Mouse (Mus musculus) kidney, adult 2 months (tissue): ENCODE measurements around the gene Nptx1. TPM values are rescaled to one million over a fixed set of nuclear protein-coding genes. Genes with fewer than 3 reads are reported as not detected.

ENCODE experiments used
- DNase-seq: peaks from one replicate; pipeline ENCODE4 v3.0.0; 2021
- H3K27ac ChIP-seq: fragments of 200-500 bp; 2 replicates; pipeline ENCODE4 v1.5.1; 2012; ENCODE audit warnings: low read depth, low read length, control low read depth, inconsistent platforms; ENCODE audit not compliant: insufficient read depth
- H3K27me3 ChIP-seq: fragments of 200-500 bp; replicated peaks from 2 replicates; pipeline ENCODE4 v1.6.1; 2012; ENCODE audit warnings: mild to moderate bottlenecking, moderate library complexity, low read length, inconsistent platforms; ENCODE audit not compliant: control insufficient read depth, insufficient read depth
- H3K36me3 ChIP-seq: fragments of 200-500 bp; 2 replicates; pipeline ENCODE4 v1.6.1; 2012; ENCODE audit warnings: mild to moderate bottlenecking, moderate library complexity, low read length, inconsistent platforms; ENCODE audit not compliant: control insufficient read depth, insufficient read depth
- H3K4me1 ChIP-seq: fragments of 200-500 bp; 2 replicates; pipeline ENCODE4 v1.6.1; 2011; ENCODE audit warnings: low read length; ENCODE audit not compliant: control insufficient read depth, insufficient read depth
- H3K4me3 ChIP-seq: fragments of 200-500 bp; 2 replicates; pipeline ENCODE4 v1.5.1; 2011; ENCODE audit warnings: mild to moderate bottlenecking, low read depth, low read length, control low read depth; ENCODE audit not compliant: insufficient read depth
- CTCF ChIP-seq: fragments of 200-500 bp; conservative IDR thresholded peaks from 2 replicates; pipeline ENCODE4 v1.5.1; 2011; ENCODE audit warnings: low read depth, mild to moderate bottlenecking, control low read depth, low read length, moderate library complexity, mixed read lengths; ENCODE audit not compliant: insufficient read depth, insufficient read length
- POLR2A ChIP-seq: fragments of 200-500 bp; IDR thresholded peaks from one replicate; pipeline ENCODE4 v1.6.1; 2011; ENCODE audit warnings: low read depth, low read length, control low read depth
- WGBS: fragments of 180-500 bp; shearing (Covaris S2); methylation state at CpG from one replicate; pipeline ENCODE4 v1.1.7; 2018; 5-methylcytosine and 5-hydroxymethylcytosine counted together
- polyA plus RNA-seq: library from polyadenylated mRNA; depleted of rRNA; stranded (reverse); fragments of >200 nt; gene quantifications from 2 replicates; pipeline ENCODE4 v1.2.3, GENCODE M21; 2012; rRNA removed

Nptx1 gene
- polyA plus RNA-seq: 0.08 and 0.10 TPM in 2 replicates

DNA sequence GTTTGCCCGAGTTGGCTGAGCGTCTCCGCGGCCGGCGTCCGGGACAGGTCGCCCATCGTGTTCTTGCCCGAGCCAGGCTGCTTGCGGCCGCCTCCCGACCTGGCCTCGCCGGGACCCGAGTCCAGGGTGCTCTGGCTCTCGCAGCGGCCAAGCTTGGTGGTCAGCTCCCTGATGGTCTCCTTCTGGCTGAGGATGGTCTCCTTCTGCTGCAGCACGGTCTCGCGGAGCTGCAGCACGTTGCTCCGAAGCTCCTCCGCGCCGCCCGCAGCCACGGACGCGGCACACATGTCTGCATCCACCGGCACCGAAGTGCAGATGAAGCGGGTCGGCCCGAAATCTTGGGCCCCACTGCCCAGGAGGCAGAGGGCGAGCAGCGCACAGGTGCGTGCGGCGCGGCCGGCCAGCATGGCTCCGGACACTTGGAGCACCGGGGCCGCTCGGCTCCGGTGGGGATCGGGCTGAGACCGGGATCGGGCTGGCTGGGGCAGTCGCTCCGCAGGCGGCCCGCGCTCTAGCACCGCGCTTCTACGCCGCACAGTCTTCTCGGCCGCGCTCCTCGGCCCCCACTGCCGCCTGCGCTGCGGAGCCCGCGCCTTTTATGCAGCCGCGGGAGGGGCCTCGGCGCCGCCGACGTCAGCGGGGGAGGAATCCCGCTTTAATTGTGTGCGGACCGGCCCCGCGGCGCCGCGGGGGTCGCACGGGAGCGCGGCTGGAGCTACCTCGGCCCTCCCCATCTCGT, at the start of gene Nptx1:
TSS of gene Nptx1 (minus strand) at position 571 of the 739 bp plus-strand sequence.
- peak within 1 kb of the TSS; percentile 56 for H3K4me3 ChIP-seq
- peak; percentile 16 for DNase-seq
- H3K27ac ChIP-seq: no peak within 1 kb of the TSS
- WGBS: under 1% methylated on average over 90 of the region's 90 CpGs
- H3K36me3 ChIP-seq: no peaks in the 10 kb centered on the region
- H3K4me1 ChIP-seq: no peaks in the 10 kb centered on the region
- peaks cover 6% of the 10 kb centered on the region for H3K27me3 ChIP-seq
- TF ChIP-seq CTCF (no peak), POLR2A (no peak)

GRCm38 (mm10) chr11:119593966-119594365, 46.4 kb upstream of the Nptx1 start:
- H3K4me1 ChIP-seq: no peaks in the 10 kb centered on the region
- H3K27me3 ChIP-seq: no peaks in the 10 kb centered on the region
- TF ChIP-seq POLR2A (no peak), CTCF (no peak)
- 39% methylated on average over 3 of the region's 3 CpGs for WGBS
- no peak overlapping the region for H3K27ac ChIP-seq
- no peak for DNase-seq
- H3K4me3 ChIP-seq: no peak overlapping the region
- H3K36me3 ChIP-seq: no peaks in the 10 kb centered on the region

GRCm38 (mm10) chr11:119589242-119589641, 41.7 kb upstream of the Nptx1 start:
- Histone ChIP-seq H3K4me3 (no peak overlapping the region), H3K36me3 (no peaks in the 10 kb centered on the region), H3K27ac (no peak overlapping the region), H3K4me1 (no peaks in the 10 kb centered on the region), H3K27me3 (no peaks in the 10 kb centered on the region)
- no peak for DNase-seq
- WGBS: 75% methylated on average over 7 of the region's 7 CpGs
- no peak for TF ChIP-seq POLR2A
- no peak for TF ChIP-seq CTCF

DNA sequence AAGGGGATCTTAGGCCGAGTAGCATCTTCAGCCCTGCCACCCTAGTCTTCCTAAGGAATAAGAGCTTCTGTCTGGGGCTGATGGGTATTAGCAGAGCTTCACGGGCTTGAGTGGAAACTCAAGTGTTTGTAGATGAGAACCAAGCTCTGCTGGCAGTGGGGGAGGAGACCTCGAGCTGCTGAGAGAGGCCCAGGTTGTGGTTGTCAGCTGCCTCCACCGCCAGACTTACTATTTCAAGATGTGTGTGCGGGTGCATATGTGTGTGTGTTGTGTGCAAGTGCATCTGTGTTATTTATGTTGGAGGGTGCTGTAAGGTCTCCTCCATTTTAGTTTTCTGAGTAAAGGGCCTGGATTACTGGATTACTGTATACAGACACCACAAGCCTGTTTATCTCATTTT, 39.6 kb upstream of the Nptx1 start:
- no peak for DNase-seq
- no peak for TF ChIP-seq CTCF
- no peak for TF ChIP-seq POLR2A
- Histone ChIP-seq H3K27me3 (no peaks in the 10 kb centered on the region), H3K4me3 (no peak overlapping the region), H3K36me3 (no peaks in the 10 kb centered on the region), H3K27ac (no peak overlapping the region), H3K4me1 (no peaks in the 10 kb centered on the region)
- 39% methylated on average over 5 of the region's 5 CpGs for WGBS

- DNase-seq: no peak
- Histone ChIP-seq H3K4me1 (no peaks in the 10 kb centered on the region), H3K27ac (no peak overlapping the region), H3K27me3 (no peaks in the 10 kb centered on the region), H3K36me3 (no peaks in the 10 kb centered on the region), H3K4me3 (no peak overlapping the region)
- WGBS: 57% methylated on average over 4 of the region's 4 CpGs
- TF ChIP-seq CTCF (no peak), POLR2A (no peak)
These were observed 39.0 kb upstream of the Nptx1 start for GRCm38 (mm10) chr11:119586511-119586910.

DNA sequence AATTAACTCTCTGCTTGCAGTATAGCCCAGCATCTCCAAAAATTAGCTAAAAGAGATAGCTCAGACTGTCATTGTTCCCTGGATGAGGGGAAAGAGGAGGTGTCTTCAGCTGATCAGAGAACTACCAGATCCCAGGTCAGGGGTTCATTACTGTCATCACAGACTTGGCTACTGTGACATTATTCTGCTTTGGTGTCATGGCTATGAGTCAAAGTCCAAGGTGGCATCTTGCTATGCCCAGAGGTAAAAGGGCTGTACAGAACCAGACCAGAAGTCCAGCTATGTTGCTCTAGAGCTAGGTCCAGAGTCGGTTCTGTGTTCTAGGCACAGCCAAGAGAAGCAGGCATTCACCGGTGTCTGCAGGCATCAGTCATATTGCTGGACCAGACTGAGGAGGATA, 30.2 kb upstream of the Nptx1 start:
- Histone ChIP-seq H3K36me3 (no peaks in the 10 kb centered on the region), H3K4me3 (no peak overlapping the region), H3K27me3 (no peaks in the 10 kb centered on the region), H3K4me1 (no peaks in the 10 kb centered on the region), H3K27ac (no peak overlapping the region)
- TF ChIP-seq POLR2A (no peak), CTCF (no peak)
- WGBS: 84% methylated on average over 2 of the region's 2 CpGs
- no peak for DNase-seq

GRCm38 (mm10) chr11:119576855-119577254, 29.3 kb upstream of the Nptx1 start:
- DNase-seq: no peak
- Histone ChIP-seq H3K4me1 (no peaks in the 10 kb centered on the region), H3K27ac (no peak overlapping the region), H3K36me3 (no peaks in the 10 kb centered on the region), H3K4me3 (no peak overlapping the region), H3K27me3 (no peaks in the 10 kb centered on the region)
- TF ChIP-seq CTCF: no peak
- no peak for TF ChIP-seq POLR2A
- 45% methylated on average over 4 of the region's 4 CpGs for WGBS
